Mouse (Mus musculus) adrenal gland, adult 18-20 months (tissue): Measurements from ENCODE around the gene Hoxb1. TPM values are rescaled to one million over a fixed set of nuclear protein-coding genes. Genes with fewer than 3 reads are reported as not detected.

Experiments used
- DNase-seq, 2 experiments: peaks; one replicate each; pipeline ENCODE4 v3.0.0; 2021 to 2022; ENCODE audit warnings: low spot score in 2 of 2
- total RNA-seq, 2 experiments: library from RNA; stranded (reverse); gene quantifications; 1 replicate in 1 of 2; 2 replicates in 1 of 2; pipeline ENCODE4 v1.2.3; 2021

Gene Hoxb1
- total RNA-seq, 2 experiments from 2014 or later, result not detected

GRCm38 (mm10) chr11:96348988-96349387 lies 16.6 kb upstream of the Hoxb1 start:
- DNase-seq, result no peak

DNA sequence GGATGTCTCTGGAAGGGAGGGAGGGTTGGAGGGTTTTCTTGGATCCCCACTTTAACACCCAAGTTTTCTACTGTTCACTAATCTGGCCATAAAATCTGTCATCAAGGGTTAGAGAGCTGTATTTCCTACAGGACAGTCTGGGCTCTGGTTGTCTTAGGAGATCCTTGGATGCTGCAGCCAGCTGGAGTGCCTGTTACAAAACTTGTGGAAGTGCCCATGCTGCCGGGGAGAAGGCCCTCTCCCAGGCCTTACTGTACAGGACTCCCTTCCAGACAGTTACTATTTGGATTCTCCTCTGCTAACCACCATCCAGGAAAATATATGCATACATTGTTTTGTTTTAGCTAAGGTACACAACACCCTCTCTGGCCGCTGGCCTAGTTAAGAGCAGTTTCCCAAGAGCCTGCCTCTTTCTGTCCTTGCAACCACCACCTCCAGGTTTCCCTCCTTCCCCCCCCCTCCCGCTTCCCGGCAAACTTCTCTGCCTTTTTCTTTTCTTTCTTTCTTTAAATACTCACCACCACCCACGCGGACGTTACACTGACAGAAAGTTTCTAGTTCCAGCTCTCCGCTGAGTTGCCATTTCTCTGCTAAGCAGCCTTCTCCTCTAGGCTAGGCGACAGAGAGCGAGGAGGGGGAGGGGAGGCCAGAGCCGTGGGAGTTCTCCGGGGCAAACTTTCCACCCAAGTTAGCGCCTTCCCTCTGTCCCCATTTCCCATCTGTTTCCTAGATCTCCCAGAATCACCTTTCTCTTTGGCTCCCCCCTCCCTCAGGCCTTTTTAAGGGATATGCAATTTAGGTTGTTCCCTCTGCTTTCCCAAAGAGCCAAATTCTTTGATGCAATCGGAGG lies 15.8 kb upstream of the Hoxb1 start:
- DNase-seq, result peak; percentile 42 to 57

- no peak for DNase-seq
Observed at GRCm38 (mm10) chr11:96350341-96350624, 15.3 kb upstream of the Hoxb1 start, which contains the start of gene Hoxb2. Gene Hoxb2, plus strand, starts transcription at chr11:96350525.

- no peak for DNase-seq
Observed at GRCm38 (mm10) chr11:96350791-96351190, 14.8 kb upstream of the Hoxb1 start.

- DNase-seq, result peak; percentile 28 to 35
Observed at GRCm38 (mm10) chr11:96351312-96351711, 14.2 kb upstream of the Hoxb1 start.

DNA sequence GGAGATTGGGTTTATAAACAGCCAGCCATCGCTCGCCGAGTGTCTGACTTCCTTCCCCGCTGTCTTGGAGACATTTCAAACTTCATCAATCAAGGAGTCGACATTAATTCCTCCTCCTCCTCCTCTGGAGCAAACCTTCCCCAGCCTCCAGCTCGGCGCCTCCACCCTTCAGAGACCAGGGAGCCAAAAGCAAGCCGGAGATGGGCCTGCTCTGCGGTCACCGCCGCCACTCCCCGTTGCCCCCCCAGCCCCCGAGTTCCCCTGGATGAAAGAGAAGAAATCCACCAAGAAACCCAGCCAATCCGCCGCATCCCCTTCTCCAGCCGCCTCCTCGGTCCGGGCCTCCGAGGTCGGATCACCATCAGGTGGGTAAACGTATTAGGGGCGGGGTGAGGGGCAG lies 13.7 kb upstream of the Hoxb1 start:
- DNase-seq, result peak; percentile 55 to 74

DNA sequence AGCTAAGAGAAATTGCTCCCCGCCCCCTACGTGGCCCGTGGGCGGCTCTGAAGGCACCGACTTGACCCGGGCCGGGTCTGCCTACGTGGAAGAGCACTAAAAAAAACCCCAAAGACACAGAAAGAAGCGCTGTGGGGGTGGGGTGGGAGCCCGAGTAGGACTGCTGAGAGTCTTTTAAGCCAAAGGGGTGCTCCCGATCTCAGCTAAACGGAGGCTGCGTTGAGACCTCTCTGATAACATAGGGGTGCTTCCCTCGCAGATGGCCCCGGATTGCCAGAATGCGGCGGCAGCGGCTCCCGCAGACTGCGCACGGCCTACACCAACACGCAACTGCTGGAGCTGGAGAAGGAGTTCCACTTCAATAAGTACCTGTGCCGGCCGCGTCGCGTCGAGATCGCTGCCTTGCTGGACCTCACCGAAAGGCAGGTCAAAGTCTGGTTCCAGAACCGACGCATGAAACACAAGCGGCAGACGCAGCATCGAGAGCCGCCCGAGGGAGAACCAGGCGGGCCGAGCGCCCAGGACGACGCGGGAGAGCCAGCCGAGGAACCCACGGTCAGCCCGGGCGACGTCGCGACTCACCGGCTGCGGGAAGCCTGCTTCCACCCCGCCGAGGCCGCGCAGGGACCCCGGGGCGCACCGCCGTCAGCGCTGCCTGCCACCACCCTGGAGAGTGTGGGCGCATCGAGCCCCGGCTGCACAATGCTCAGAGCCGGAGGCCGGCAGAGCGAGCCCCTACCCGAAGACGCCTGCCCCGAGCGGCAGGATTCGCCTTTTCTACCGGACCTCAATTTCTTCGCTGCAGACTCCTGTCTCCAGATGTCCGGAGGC lies 12.6 kb upstream of the Hoxb1 start:
- DNase-seq, result peak; percentile 57 to 69

DNA sequence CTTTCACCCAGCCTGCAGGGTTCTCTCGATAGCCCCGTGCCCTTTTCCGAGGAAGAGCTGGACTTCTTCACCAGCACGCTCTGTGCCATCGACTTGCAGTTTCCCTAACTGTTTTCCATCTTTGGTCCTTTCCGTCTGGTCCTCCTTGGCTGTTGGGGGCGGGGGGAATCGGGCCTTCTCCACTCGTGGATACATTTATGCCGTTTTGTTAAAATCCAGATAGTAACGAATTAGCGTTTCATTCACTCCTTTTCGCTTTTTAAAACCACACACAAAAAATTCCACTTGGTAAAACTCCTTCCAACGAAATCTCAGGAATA lies 12.1 kb upstream of the Hoxb1 start:
- DNase-seq, result no peak

- DNase-seq, result peak; percentile 35 to 46
Observed at GRCm38 (mm10) chr11:96353939-96354338, 11.6 kb upstream of the Hoxb1 start.

- peak; percentile 44 to 65 for DNase-seq
Observed at GRCm38 (mm10) chr11:96354376-96354775, 11.2 kb upstream of the Hoxb1 start.

- DNase-seq, result peak in 1 of 2 experiments; percentile 21
Observed at GRCm38 (mm10) chr11:96354801-96355311, 10.7 kb upstream of the Hoxb1 start.

DNA sequence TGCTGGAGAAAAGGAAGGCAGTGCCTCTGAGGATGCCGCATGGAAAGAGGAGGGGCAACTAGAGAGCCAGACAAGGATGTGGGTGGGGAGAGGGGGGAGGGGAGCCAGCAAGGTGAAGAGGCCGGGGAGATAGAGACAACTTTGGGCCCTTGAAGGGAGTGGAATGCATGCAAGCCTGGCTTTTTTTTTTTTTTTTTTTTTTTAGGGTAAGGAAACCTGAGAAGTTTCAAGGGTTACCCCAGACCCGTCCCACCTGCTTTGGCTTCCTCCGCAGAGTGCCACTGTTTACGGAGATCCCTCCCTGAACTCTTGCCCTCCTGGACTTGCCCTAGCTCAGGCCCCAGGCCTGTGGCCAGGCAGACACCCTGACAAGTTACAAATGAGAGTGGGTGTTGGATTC lies 1.7 kb upstream of the Hoxb1 start:
- no peak for DNase-seq

DNA sequence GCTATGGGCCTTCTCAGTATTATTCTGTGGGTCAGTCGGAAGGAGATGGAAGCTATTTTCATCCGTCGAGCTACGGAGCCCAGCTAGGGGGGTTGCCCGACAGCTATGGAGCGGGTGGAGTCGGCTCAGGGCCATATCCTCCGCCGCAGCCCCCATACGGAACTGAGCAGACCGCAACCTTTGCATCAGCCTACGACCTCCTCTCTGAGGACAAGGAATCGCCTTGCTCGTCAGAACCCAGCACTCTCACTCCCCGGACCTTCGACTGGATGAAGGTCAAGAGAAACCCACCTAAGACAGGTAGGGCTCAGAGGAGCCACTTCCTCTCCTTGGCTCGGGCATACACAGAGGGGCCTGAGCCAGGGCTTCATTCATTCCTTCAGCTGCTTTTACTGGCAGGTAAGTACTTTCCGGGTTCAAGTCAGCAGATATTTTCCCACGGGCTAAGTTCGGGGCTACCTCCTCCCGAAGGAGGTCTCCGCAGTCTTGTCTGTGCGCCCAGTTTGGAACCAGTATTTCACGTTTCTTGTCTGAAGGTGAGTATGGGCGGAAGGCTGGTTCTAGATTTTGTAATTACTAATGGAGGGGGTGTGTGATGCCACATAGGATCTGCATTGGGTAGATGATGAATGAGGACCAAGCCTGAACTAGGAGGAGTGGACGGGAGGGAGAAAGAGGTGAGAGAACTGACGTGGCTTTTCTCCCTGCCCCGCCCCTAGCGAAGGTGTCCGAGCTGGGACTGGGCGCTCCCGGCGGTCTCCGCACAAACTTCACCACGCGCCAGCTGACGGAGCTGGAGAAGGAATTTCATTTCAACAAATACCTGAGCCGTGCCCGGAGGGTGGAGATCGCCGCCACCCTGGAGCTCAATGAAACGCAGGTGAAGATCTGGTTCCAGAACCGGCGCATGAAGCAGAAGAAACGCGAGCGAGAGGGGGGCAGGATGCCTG lies 815 bp downstream of the Hoxb1 start:
- DNase-seq, result no peak

DNA sequence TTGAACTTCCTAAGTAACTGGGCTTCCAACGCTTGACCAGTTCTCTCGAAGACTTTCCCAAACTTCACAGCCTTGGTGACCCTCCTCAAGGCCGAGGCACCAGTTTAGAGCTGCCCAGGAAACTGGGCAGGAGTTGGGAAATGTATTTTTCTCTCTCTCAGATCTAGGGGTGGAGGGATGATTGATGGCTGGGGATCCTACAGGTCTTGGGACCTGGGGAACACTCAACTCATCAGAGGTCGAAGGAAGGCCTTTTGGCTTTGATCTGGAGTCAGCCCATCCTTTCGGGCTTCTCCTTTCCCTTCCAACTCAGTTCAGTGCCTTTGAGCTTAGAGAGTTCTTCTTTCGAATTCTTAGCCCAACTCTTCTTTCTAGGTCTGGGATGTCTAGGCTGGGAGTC lies 1.6 kb downstream of the Hoxb1 start:
- no peak for DNase-seq

- DNase-seq, result no peak
Observed at GRCm38 (mm10) chr11:96368686-96369085, 3.1 kb downstream of the Hoxb1 start.

DNA sequence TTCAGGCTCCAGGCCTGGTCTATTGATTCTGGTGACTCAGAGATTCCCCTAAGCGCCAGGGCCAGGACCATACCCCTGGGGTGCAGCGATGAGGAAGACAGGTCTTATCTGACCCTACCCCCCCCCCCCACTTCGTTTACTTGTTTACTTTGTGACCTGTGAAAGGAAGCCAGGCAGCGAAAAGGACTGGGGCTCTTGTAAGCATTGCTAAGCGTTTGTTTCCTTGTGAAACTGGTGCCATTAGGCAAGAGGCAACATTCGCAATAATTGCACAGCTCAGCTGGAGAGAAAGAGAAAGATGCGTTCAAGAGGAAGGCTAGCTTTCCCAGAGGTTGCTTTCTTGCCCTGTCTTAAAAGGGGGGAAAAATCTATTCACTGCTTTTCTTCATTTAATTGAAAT lies 3.6 kb downstream of the Hoxb1 start:
- DNase-seq, result no peak

DNA sequence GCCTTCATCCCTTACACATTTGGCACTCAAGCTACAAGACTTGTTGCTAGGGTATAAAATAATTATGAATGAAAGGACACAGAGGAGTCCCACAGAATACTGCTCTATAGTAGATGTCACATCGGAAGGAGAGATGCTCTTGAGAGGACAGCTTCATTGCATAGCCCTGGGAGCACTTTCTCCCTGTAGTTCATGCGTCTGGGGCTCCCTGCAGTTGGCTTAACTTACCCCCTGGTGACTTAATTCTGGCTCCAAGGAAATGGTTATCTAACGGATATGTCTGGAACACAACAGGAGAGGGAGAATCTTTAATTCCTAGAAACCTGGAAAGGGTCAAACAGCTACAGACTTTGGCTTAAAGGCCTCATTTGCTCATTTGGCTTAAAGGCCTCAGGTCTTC lies 6.2 kb downstream of the Hoxb1 start:
- DNase-seq, result no peak

DNA sequence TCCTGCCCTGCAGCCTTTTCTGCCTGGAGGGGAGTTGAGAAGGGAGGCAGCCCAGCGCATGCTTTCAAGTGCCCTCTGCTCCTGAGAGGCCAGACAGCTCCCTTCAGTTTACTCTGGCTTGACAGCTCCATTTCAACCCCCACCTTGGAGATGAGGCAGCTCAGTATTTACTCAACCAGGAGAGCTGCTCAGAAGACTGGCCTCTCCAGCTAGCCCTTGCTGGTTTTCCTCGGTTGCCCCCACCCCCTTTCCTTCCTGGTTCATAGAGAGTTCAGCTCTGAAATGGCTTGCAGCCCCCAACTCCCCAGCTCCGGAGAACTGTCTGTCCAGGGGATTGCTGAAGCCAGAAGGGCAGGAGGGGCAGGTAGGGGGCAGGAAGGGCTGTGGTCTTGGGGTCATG lies 7.0 kb downstream of the Hoxb1 start:
- no peak for DNase-seq

- DNase-seq, result no peak
Observed at GRCm38 (mm10) chr11:96374810-96375209, 9.3 kb downstream of the Hoxb1 start.

DNA sequence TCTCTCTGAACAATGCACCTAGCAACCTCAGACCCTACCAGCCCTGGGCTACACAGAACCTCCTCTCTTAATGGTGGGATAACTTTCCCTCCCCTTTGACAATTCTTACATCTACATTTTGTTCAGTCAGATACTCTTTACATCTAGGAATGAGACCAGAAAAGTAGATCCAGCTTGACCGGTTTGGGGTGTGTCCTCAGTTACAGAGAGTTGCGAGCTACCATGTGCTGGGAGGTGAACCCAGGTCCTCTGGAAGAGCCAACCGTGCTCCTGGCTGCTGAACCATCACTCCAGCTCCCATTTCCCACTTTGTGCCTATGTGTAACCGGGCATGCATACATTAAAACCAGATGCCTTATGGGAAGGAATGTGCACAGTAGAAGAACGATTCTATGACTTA lies 17.8 kb downstream of the Hoxb1 start:
- DNase-seq, result no peak

- DNase-seq, result no peak
Observed at GRCm38 (mm10) chr11:96387635-96388034, 22.1 kb downstream of the Hoxb1 start.
